Mouse (Mus musculus) brain, embryonic 14.5 days (tissue): ENCODE data around the gene Lbp.

Experiments
- CTCF ChIP-seq: fragments of 200-500 bp; IDR thresholded peaks from 2 replicates; pipeline ENCODE4 v1.5.1; 2012; ENCODE audit warnings: inconsistent platforms, mild to moderate bottlenecking, moderate library complexity, borderline replicate concordance; ENCODE audit not compliant: insufficient read depth, insufficient read length; ENCODE audit errors: extremely low read depth
- POLR2A ChIP-seq: fragments of 200-500 bp; IDR thresholded peaks from 2 replicates; pipeline ENCODE4 v1.6.1; 2012; ENCODE audit warnings: mild to moderate bottlenecking, inconsistent platforms, borderline replicate concordance; ENCODE audit not compliant: poor library complexity, insufficient read depth, insufficient read length, severe bottlenecking; ENCODE audit errors: extremely low read depth

- no peak for TF ChIP-seq CTCF
- no peak for TF ChIP-seq POLR2A
Observed at GRCm38 (mm10) chr2:158302807-158303206, 3.5 kb upstream of the Lbp start.
